Mouse (Mus musculus): ENCODE data around the gene Fam107b. TPM values are rescaled to one million over a fixed set of nuclear protein-coding genes. Genes with fewer than 3 reads are reported as not detected.

Fam107b gene
- polyA plus RNA-seq (2012; rRNA removed) = 33.9 and 37.2 TPM in 2 replicates

- DNase-seq (ENCODE audit: low read depth) = peak; percentile 8
- no peak for TF ChIP-seq CTCF (IDR thresholded peaks at IDR 0.05; ENCODE audit: borderline replicate concordance, extremely low read depth, insufficient read depth, insufficient read length)
- no peak for TF ChIP-seq POLR2A (IDR thresholded peaks at IDR 0.05; ENCODE audit: borderline replicate concordance, extremely low read depth, insufficient read depth, insufficient read length, poor library complexity, severe bottlenecking)
These were observed at the start of gene Fam107b for GRCm38 (mm10) chr2:3570186-3570585. Gene Fam107b (plus strand): TSS chr2:3570488.

GRCm38 (mm10) chr2:3522558-3522957, 47.7 kb upstream of the Fam107b start:
- no peak for DNase-seq (ENCODE audit: low read depth)
- TF ChIP-seq CTCF (IDR thresholded peaks at IDR 0.05; ENCODE audit: borderline replicate concordance, extremely low read depth, insufficient read depth, insufficient read length) (no peak), POLR2A (IDR thresholded peaks at IDR 0.05; ENCODE audit: borderline replicate concordance, extremely low read depth, insufficient read depth, insufficient read length, poor library complexity, severe bottlenecking) (no peak)

GRCm38 (mm10) chr2:3526288-3526687, 44.0 kb upstream of the Fam107b start:
- no peak for DNase-seq (ENCODE audit: low read depth)
- TF ChIP-seq CTCF (IDR thresholded peaks at IDR 0.05; ENCODE audit: borderline replicate concordance, extremely low read depth, insufficient read depth, insufficient read length) (no peak), POLR2A (IDR thresholded peaks at IDR 0.05; ENCODE audit: borderline replicate concordance, extremely low read depth, insufficient read depth, insufficient read length, poor library complexity, severe bottlenecking) (no peak)

- no peak for DNase-seq (ENCODE audit: low read depth)
- TF ChIP-seq POLR2A (IDR thresholded peaks at IDR 0.05; ENCODE audit: borderline replicate concordance, extremely low read depth, insufficient read depth, insufficient read length, poor library complexity, severe bottlenecking) = no peak
- no peak for TF ChIP-seq CTCF (IDR thresholded peaks at IDR 0.05; ENCODE audit: borderline replicate concordance, extremely low read depth, insufficient read depth, insufficient read length)
These were observed 28.8 kb upstream of the Fam107b start for GRCm38 (mm10) chr2:3541307-3542079.

- TF ChIP-seq POLR2A (IDR thresholded peaks at IDR 0.05; ENCODE audit: borderline replicate concordance, extremely low read depth, insufficient read depth, insufficient read length, poor library complexity, severe bottlenecking) = no peak
- no peak for TF ChIP-seq CTCF (IDR thresholded peaks at IDR 0.05; ENCODE audit: borderline replicate concordance, extremely low read depth, insufficient read depth, insufficient read length)
- no peak for DNase-seq (ENCODE audit: low read depth)
These were observed 24.2 kb upstream of the Fam107b start for GRCm38 (mm10) chr2:3546055-3546454.

GRCm38 (mm10) chr2:3546588-3546987, 23.7 kb upstream of the Fam107b start:
- TF ChIP-seq POLR2A (IDR thresholded peaks at IDR 0.05; ENCODE audit: borderline replicate concordance, extremely low read depth, insufficient read depth, insufficient read length, poor library complexity, severe bottlenecking) (no peak), CTCF (IDR thresholded peaks at IDR 0.05; ENCODE audit: borderline replicate concordance, extremely low read depth, insufficient read depth, insufficient read length) (peak; percentile 92)
- DNase-seq (ENCODE audit: low read depth) = peak; percentile 81

- no peak for DNase-seq (ENCODE audit: low read depth)
- TF ChIP-seq POLR2A (IDR thresholded peaks at IDR 0.05; ENCODE audit: borderline replicate concordance, extremely low read depth, insufficient read depth, insufficient read length, poor library complexity, severe bottlenecking) = no peak
- no peak for TF ChIP-seq CTCF (IDR thresholded peaks at IDR 0.05; ENCODE audit: borderline replicate concordance, extremely low read depth, insufficient read depth, insufficient read length)
These were observed 318 bp downstream of the Fam107b start for GRCm38 (mm10) chr2:3570606-3571005.

- DNase-seq (ENCODE audit: low read depth) = no peak
- no peak for TF ChIP-seq CTCF (IDR thresholded peaks at IDR 0.05; ENCODE audit: borderline replicate concordance, extremely low read depth, insufficient read depth, insufficient read length)
- no peak for TF ChIP-seq POLR2A (IDR thresholded peaks at IDR 0.05; ENCODE audit: borderline replicate concordance, extremely low read depth, insufficient read depth, insufficient read length, poor library complexity, severe bottlenecking)
These were observed 3.6 kb downstream of the Fam107b start for GRCm38 (mm10) chr2:3573883-3574282.

- DNase-seq (ENCODE audit: low read depth) = peak; percentile 54
These were observed 4.9 kb downstream of the Fam107b start for GRCm38 (mm10) chr2:3575140-3575539.

GRCm38 (mm10) chr2:3576346-3576745, 6.1 kb downstream of the Fam107b start:
- TF ChIP-seq CTCF (IDR thresholded peaks at IDR 0.05; ENCODE audit: borderline replicate concordance, extremely low read depth, insufficient read depth, insufficient read length) (no peak), POLR2A (IDR thresholded peaks at IDR 0.05; ENCODE audit: borderline replicate concordance, extremely low read depth, insufficient read depth, insufficient read length, poor library complexity, severe bottlenecking) (no peak)
- DNase-seq (ENCODE audit: low read depth) = no peak

More at GRCm38 (mm10) chr2:3575140-3575539, 4.9 kb downstream of the Fam107b start:
- TF ChIP-seq POLR2A (IDR thresholded peaks at IDR 0.05; ENCODE audit: borderline replicate concordance, extremely low read depth, insufficient read depth, insufficient read length, poor library complexity, severe bottlenecking) (no peak), CTCF (IDR thresholded peaks at IDR 0.05; ENCODE audit: borderline replicate concordance, extremely low read depth, insufficient read depth, insufficient read length) (no peak)

GRCm38 (mm10) chr2:3577216-3577615, 6.9 kb downstream of the Fam107b start:
- TF ChIP-seq CTCF (IDR thresholded peaks at IDR 0.05; ENCODE audit: borderline replicate concordance, extremely low read depth, insufficient read depth, insufficient read length) (no peak), POLR2A (IDR thresholded peaks at IDR 0.05; ENCODE audit: borderline replicate concordance, extremely low read depth, insufficient read depth, insufficient read length, poor library complexity, severe bottlenecking) (no peak)
- DNase-seq (ENCODE audit: low read depth) = no peak
